Mouse (Mus musculus): ENCODE measurements around the gene Ranbp9. TPM values are rescaled to one million over a fixed set of nuclear protein-coding genes. Genes with fewer than 3 reads are reported as not detected.

The Ranbp9 gene
- polyA plus RNA-seq (2015; fragmentation: Nextera tagmentation; extraction: Ambion mirVana), result 10.7 and 12.5 TPM in 2 replicates

- H3K4me1 ChIP-seq (ENCODE audit: control insufficient read depth, insufficient read depth, low read length), result peaks cover 23% of the 10 kb centered on the region
- WGBS, result under 1% methylated on average over 36 of the region's 132 CpGs
- H3K9ac ChIP-seq (ENCODE audit: low read depth, low read length), result peak within 1 kb of the TSS; percentile 100
- peak within 1 kb of the TSS; percentile 99 for H3K4me3 ChIP-seq (ENCODE audit: low read depth, low read length)
- H3K27ac ChIP-seq (ENCODE audit: low read length), result peak within 1 kb of the TSS; percentile 98
- no peaks in the 10 kb centered on the region for H3K27me3 ChIP-seq (ENCODE audit: control insufficient read depth, insufficient read depth, low read depth, low read length)
- no peaks in the 10 kb centered on the region for H3K9me3 ChIP-seq (replicated peaks; ENCODE audit: control insufficient read depth, low read length, poor library complexity, severe bottlenecking)
- peak within 1 kb of the TSS; percentile 68 for H3K4me2 ChIP-seq (ENCODE audit: low read length)
- ATAC-seq, result peak; percentile 90
- H3K36me3 ChIP-seq (ENCODE audit: control insufficient read depth, insufficient read depth, low read length), result no peaks in the 10 kb centered on the region
Measured at GRCm38 (mm10) chr13:43480957-43481858, at the start of gene Ranbp9. Ranbp9 (minus strand) TSS chr13:43481282.

GRCm38 (mm10) chr13:43530129-43530831 is 49.2 kb upstream of the Ranbp9 start:
- H3K27ac ChIP-seq (ENCODE audit: low read length), result peak overlapping the region; percentile 69; the same call in 1 of the 2 replicates
- no peaks in the 10 kb centered on the region for H3K27me3 ChIP-seq (ENCODE audit: control insufficient read depth, insufficient read depth, low read depth, low read length)
- H3K36me3 ChIP-seq (ENCODE audit: control insufficient read depth, insufficient read depth, low read length), result no peaks in the 10 kb centered on the region
- 49% methylated on average over 14 of the region's 14 CpGs for WGBS
- H3K4me1 ChIP-seq (ENCODE audit: control insufficient read depth, insufficient read depth, low read length), result peaks cover 16% of the 10 kb centered on the region
- no peak overlapping the region for H3K9ac ChIP-seq (ENCODE audit: low read depth, low read length)
- H3K4me2 ChIP-seq (ENCODE audit: low read length), result no peak overlapping the region
- H3K4me3 ChIP-seq (ENCODE audit: low read depth, low read length), result no peak overlapping the region
- no peak for ATAC-seq
- H3K9me3 ChIP-seq (replicated peaks; ENCODE audit: control insufficient read depth, low read length, poor library complexity, severe bottlenecking), result no peaks in the 10 kb centered on the region

- no peak for ATAC-seq
- WGBS, result 86% methylated on average over 5 of the region's 5 CpGs
- H3K9me3 ChIP-seq (replicated peaks; ENCODE audit: control insufficient read depth, low read length, poor library complexity, severe bottlenecking), result no peaks in the 10 kb centered on the region
Measured at GRCm38 (mm10) chr13:43526289-43526688, 45.2 kb upstream of the Ranbp9 start.

GRCm38 (mm10) chr13:43525363-43526134 is 44.5 kb upstream of the Ranbp9 start:
- Histone ChIP-seq H3K4me3 (ENCODE audit: low read depth, low read length) (no peak overlapping the region), H3K4me1 (ENCODE audit: control insufficient read depth, insufficient read depth, low read length) (peaks cover 11% of the 10 kb centered on the region; the same call in 1 of the 2 replicates), H3K27me3 (ENCODE audit: control insufficient read depth, insufficient read depth, low read depth, low read length) (no peaks in the 10 kb centered on the region), H3K36me3 (ENCODE audit: control insufficient read depth, insufficient read depth, low read length) (no peaks in the 10 kb centered on the region), H3K27ac (ENCODE audit: low read length) (peak overlapping the region; percentile 43), H3K9ac (ENCODE audit: low read depth, low read length) (no peak overlapping the region), H3K9me3 (replicated peaks; ENCODE audit: control insufficient read depth, low read length, poor library complexity, severe bottlenecking) (no peaks in the 10 kb centered on the region), H3K4me2 (ENCODE audit: low read length) (no peak overlapping the region)
- ATAC-seq, result peak; percentile 49
- WGBS, result 32% methylated on average over 16 of the region's 16 CpGs

More at GRCm38 (mm10) chr13:43526289-43526688, 45.2 kb upstream of the Ranbp9 start:
- Histone ChIP-seq H3K27ac (ENCODE audit: low read length) (no peak overlapping the region), H3K36me3 (ENCODE audit: control insufficient read depth, insufficient read depth, low read length) (no peaks in the 10 kb centered on the region), H3K27me3 (ENCODE audit: control insufficient read depth, insufficient read depth, low read depth, low read length) (no peaks in the 10 kb centered on the region), H3K4me1 (ENCODE audit: control insufficient read depth, insufficient read depth, low read length) (peaks cover 17% of the 10 kb centered on the region; the same call in 1 of the 2 replicates), H3K4me2 (ENCODE audit: low read length) (no peak overlapping the region), H3K4me3 (ENCODE audit: low read depth, low read length) (no peak overlapping the region), H3K9ac (ENCODE audit: low read depth, low read length) (no peak overlapping the region)

- Histone ChIP-seq H3K4me1 (ENCODE audit: control insufficient read depth, insufficient read depth, low read length) (peaks cover 11% of the 10 kb centered on the region; the same call in 1 of the 2 replicates), H3K4me2 (ENCODE audit: low read length) (no peak overlapping the region), H3K4me3 (ENCODE audit: low read depth, low read length) (no peak overlapping the region), H3K27ac (ENCODE audit: low read length) (0 out of 2 replicates have a peak overlapping the region, but pooled peaks have one; percentile 43), H3K9me3 (replicated peaks; ENCODE audit: control insufficient read depth, low read length, poor library complexity, severe bottlenecking) (no peaks in the 10 kb centered on the region), H3K27me3 (ENCODE audit: control insufficient read depth, insufficient read depth, low read depth, low read length) (no peaks in the 10 kb centered on the region), H3K9ac (ENCODE audit: low read depth, low read length) (no peak overlapping the region), H3K36me3 (ENCODE audit: control insufficient read depth, insufficient read depth, low read length) (no peaks in the 10 kb centered on the region)
- ATAC-seq, result peak; percentile 57; the same call in 1 of the 2 replicates
- WGBS, result 50% methylated on average over 16 of the region's 16 CpGs
Measured at GRCm38 (mm10) chr13:43524491-43525362, 43.6 kb upstream of the Ranbp9 start.

GRCm38 (mm10) chr13:43523906-43524480 is 42.9 kb upstream of the Ranbp9 start:
- Histone ChIP-seq H3K9me3 (replicated peaks; ENCODE audit: control insufficient read depth, low read length, poor library complexity, severe bottlenecking) (no peaks in the 10 kb centered on the region), H3K27ac (ENCODE audit: low read length) (no peak overlapping the region), H3K9ac (ENCODE audit: low read depth, low read length) (no peak overlapping the region), H3K4me1 (ENCODE audit: control insufficient read depth, insufficient read depth, low read length) (peaks cover 11% of the 10 kb centered on the region; the same call in 1 of the 2 replicates), H3K4me3 (ENCODE audit: low read depth, low read length) (no peak overlapping the region), H3K27me3 (ENCODE audit: control insufficient read depth, insufficient read depth, low read depth, low read length) (no peaks in the 10 kb centered on the region), H3K36me3 (ENCODE audit: control insufficient read depth, insufficient read depth, low read length) (no peaks in the 10 kb centered on the region), H3K4me2 (ENCODE audit: low read length) (no peak overlapping the region)
- no peak for ATAC-seq
- WGBS, result 52% methylated on average over 7 of the region's 7 CpGs

- Histone ChIP-seq H3K4me2 (ENCODE audit: low read length) (no peak overlapping the region), H3K4me3 (ENCODE audit: low read depth, low read length) (no peak overlapping the region), H3K27ac (ENCODE audit: low read length) (no peak overlapping the region), H3K27me3 (ENCODE audit: control insufficient read depth, insufficient read depth, low read depth, low read length) (no peaks in the 10 kb centered on the region), H3K9me3 (replicated peaks; ENCODE audit: control insufficient read depth, low read length, poor library complexity, severe bottlenecking) (no peaks in the 10 kb centered on the region), H3K9ac (ENCODE audit: low read depth, low read length) (no peak overlapping the region), H3K36me3 (ENCODE audit: control insufficient read depth, insufficient read depth, low read length) (no peaks in the 10 kb centered on the region), H3K4me1 (ENCODE audit: control insufficient read depth, insufficient read depth, low read length) (peaks cover 11% of the 10 kb centered on the region; the same call in 1 of the 2 replicates)
- ATAC-seq, result no peak
- WGBS, result 92% methylated on average over 5 of the region's 5 CpGs
Measured at GRCm38 (mm10) chr13:43521940-43522339, 40.9 kb upstream of the Ranbp9 start.

Measured in midbrain, embryonic 16.5 days (tissue).